Mouse (Mus musculus) lung, adult 2 months (tissue): Measurements from ENCODE around the gene Agtpbp1. TPM values are rescaled to one million over a fixed set of nuclear protein-coding genes. Genes with fewer than 3 reads are reported as not detected.

Experiments used
- DNase-seq: peaks from one replicate; pipeline ENCODE4 v3.0.0; 2022
- H3K4me1 ChIP-seq: fragments of 200-500 bp; 2 replicates; pipeline ENCODE4 v1.6.1; 2011; ENCODE audit warnings: low read length; ENCODE audit not compliant: control insufficient read depth, insufficient read depth
- H3K4me3 ChIP-seq: fragments of 200-500 bp; replicated peaks from 2 replicates; pipeline ENCODE3; 2011; ENCODE audit warnings: low read depth, mild to moderate bottlenecking, control low read depth, low read length; ENCODE audit errors: extremely low read depth
- CTCF ChIP-seq: fragments of 200-500 bp; IDR thresholded peaks from 2 replicates; pipeline ENCODE4 v1.5.1; 2011; ENCODE audit warnings: mild to moderate bottlenecking, low read length, control low read depth; ENCODE audit not compliant: insufficient read depth
- POLR2A ChIP-seq: fragments of 200-500 bp; IDR thresholded peaks from 2 replicates; pipeline ENCODE4 v1.6.1; 2011; ENCODE audit warnings: low read depth, mild to moderate bottlenecking, control low read depth, low read length, borderline replicate concordance; ENCODE audit errors: extremely low read depth
- WGBS: fragments of 180-500 bp; shearing (Covaris S2); methylation state at CpG from one replicate; pipeline ENCODE4 v1.1.7; 2018; 5-methylcytosine and 5-hydroxymethylcytosine counted together
- polyA plus RNA-seq: library from polyadenylated mRNA; depleted of rRNA; stranded (reverse); fragments of >200 nt; gene quantifications from 2 replicates; pipeline ENCODE4 v1.2.3, GENCODE M21; 2012

The Agtpbp1 gene
- polyA plus RNA-seq, 1 experiment, result 9.9 TPM

GRCm38 (mm10) chr13:59557185-59557985 lies 27.6 kb downstream of the Agtpbp1 start:
- Histone ChIP-seq H3K4me3 (peak overlapping the region; percentile 85), H3K4me1 (peaks cover 5% of the 10 kb centered on the region)
- peak; percentile 83 for DNase-seq
- 1% methylated on average over 68 of the region's 73 CpGs for WGBS
- TF ChIP-seq POLR2A (peak; percentile 55; the same call in 1 of the 2 replicates), CTCF (no peak)

DNA sequence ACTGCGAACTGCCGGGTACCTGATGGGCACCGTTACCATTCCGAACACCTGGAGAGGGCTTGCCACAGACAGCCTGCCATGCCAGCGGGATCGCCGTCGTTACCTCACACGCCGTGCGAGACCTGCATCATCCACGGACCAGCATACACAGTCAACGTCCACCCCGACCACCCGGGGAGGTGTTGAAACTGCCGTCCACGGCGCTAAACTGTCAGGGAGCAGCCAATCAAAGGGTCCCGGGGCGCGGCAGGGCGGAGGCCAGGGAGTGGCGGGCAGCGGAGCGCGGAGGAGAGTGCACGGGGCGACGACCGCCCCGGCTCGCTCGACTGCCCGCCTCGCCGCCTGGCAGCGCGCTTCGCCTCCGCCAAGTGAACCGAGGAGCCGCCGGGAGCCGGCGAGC lies 28.4 kb downstream of the Agtpbp1 start:
- DNase-seq, result peak; percentile 52
- peaks cover 5% of the 10 kb centered on the region for H3K4me1 ChIP-seq
- H3K4me3 ChIP-seq, result peak overlapping the region; percentile 85
- under 1% methylated on average over 32 of the region's 45 CpGs for WGBS
- TF ChIP-seq POLR2A (no peak), CTCF (no peak)

GRCm38 (mm10) chr13:59555613-59556192 lies 29.3 kb downstream of the Agtpbp1 start:
- no peak overlapping the region for H3K4me3 ChIP-seq
- peaks cover 5% of the 10 kb centered on the region for H3K4me1 ChIP-seq
- WGBS, result 69% methylated on average over 8 of the region's 8 CpGs
- TF ChIP-seq CTCF, result no peak
- no peak for TF ChIP-seq POLR2A
- DNase-seq, result no peak

DNA sequence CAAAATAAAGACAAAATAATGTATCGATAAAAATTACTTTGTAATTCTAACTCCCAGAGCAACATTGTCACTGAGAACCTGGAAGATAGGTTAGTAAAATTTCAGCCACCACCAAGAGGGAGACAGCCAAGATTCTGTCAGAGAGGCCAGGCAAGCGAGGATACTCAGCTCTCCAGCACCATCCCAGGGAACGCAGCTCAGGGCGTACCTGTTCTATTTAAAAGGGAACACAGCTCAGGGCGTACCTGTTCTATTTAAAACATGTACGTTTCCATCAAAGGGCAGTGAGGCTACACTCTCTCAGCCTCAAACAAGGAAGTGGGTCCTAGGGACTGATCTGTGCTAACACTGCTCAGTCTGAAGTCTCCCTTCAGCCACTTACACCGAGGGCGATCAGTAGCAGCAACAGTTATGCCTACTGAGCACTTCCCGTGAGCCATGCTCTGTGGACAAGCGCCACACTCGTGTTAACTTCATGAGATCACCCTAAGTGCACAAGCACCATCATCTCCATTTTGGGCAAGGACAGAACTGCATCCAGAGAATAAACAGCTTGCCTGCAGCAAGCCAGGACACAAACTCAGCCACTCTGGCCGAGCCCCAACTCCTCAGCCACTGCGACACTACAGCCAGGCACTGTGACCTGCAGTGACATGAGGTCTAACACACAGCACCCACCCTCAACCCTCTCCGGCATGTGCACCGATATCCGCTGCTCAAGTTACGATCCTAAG lies 30.1 kb downstream of the Agtpbp1 start:
- H3K4me3 ChIP-seq, result no peak overlapping the region
- DNase-seq, result no peak

GRCm38 (mm10) chr13:59552751-59553150 lies 32.3 kb downstream of the Agtpbp1 start:
- 60% methylated on average over 2 of the region's 2 CpGs for WGBS
- no peak for TF ChIP-seq POLR2A
- TF ChIP-seq CTCF, result no peak

More for the DNA sequence above, 30.1 kb downstream of the Agtpbp1 start:
- no peak for TF ChIP-seq CTCF
- no peak for TF ChIP-seq POLR2A
- peaks cover 5% of the 10 kb centered on the region for H3K4me1 ChIP-seq
- WGBS, result 59% methylated on average over 17 of the region's 17 CpGs

DNA sequence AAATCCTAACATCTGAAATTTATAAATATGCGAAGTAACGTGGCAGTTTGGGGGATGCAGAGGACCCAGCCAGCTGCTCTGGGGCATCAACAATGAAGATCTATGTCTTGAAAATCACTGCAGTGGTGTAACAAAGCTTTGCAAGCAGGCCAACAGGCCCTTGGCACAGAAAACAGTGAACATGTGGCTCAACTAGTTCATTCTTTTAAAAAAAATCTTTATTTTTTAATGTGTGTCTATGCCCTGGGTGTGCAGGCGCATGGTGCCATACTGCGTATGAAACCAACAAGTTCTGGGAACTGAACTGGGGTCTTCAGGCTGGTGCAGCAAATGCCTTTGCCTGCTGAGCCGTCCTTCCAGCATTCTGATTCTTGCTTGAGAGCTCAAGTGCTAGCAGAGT lies 32.7 kb downstream of the Agtpbp1 start:
- Histone ChIP-seq H3K4me1 (peaks cover 14% of the 10 kb centered on the region), H3K4me3 (no peak overlapping the region)
- TF ChIP-seq POLR2A (no peak), CTCF (no peak)
- 94% methylated on average over 5 of the region's 5 CpGs for WGBS
- no peak for DNase-seq

More at GRCm38 (mm10) chr13:59552751-59553150, 32.3 kb downstream of the Agtpbp1 start:
- Histone ChIP-seq H3K4me3 (no peak overlapping the region), H3K4me1 (peaks cover 9% of the 10 kb centered on the region)
- DNase-seq, result no peak

DNA sequence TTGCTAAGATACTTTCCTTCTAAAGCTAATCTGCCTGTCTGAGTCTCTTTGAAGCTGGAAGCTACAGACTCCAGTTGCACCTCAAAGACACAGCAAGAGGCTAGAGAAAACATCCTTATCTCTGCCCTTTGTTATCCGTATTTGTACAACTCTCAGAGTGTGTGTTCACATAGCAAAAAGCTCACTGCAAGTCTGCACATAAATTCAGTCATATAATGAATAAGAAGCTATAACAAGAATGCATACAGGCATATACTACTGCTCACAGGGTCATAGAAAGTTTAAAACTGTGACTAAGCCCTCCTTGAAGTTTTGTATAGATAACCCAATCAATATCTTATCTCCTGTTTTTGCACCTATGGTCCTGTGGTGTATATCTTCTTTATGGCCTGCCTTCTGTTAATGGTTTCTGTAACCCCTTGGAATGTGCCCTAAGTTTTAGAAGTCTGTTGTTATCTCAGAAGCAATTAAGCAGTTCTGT lies 35.7 kb downstream of the Agtpbp1 start:
- Histone ChIP-seq H3K4me1 (peaks cover 23% of the 10 kb centered on the region), H3K4me3 (no peak overlapping the region)
- TF ChIP-seq CTCF (no peak), POLR2A (no peak)
- WGBS, result 35% methylated on average over 1 of the region's 1 CpGs
- DNase-seq, result no peak

DNA sequence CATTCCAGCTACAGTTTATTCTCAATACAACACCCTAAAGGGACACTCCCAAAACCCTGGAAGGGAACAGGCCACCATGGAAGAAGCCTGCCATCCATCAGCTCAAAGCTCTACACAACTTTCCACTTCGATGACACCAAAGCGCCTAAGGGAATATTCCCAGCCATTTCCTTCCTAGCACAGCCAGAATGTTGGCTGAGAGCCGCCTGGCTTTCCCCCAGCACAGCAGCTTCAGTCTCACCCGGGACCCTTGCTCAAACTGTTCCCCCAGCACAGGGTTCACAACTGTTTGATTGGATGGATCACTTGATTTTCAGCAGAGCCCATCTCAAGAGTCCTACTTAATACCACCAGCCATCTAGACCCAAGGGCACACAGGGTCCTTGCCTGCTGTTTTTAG lies 37.3 kb downstream of the Agtpbp1 start:
- WGBS, result 37% methylated on average over 4 of the region's 4 CpGs
- DNase-seq, result no peak

GRCm38 (mm10) chr13:59547091-59547490 lies 37.9 kb downstream of the Agtpbp1 start:
- no peak for DNase-seq
- Histone ChIP-seq H3K4me1 (peaks cover 23% of the 10 kb centered on the region), H3K4me3 (no peak overlapping the region)
- 50% methylated on average over 2 of the region's 2 CpGs for WGBS
- TF ChIP-seq CTCF (no peak), POLR2A (no peak)

More for the DNA sequence above, 37.3 kb downstream of the Agtpbp1 start:
- Histone ChIP-seq H3K4me3 (no peak overlapping the region), H3K4me1 (peaks cover 23% of the 10 kb centered on the region)
- TF ChIP-seq CTCF, result no peak
- TF ChIP-seq POLR2A, result no peak

- no peak for TF ChIP-seq CTCF
- no peak for TF ChIP-seq POLR2A
- H3K4me3 ChIP-seq, result no peak overlapping the region
- peaks cover 15% of the 10 kb centered on the region for H3K4me1 ChIP-seq
- 92% methylated on average over 10 of the region's 10 CpGs for WGBS
- DNase-seq, result no peak
Measured at GRCm38 (mm10) chr13:59542411-59542810, 42.6 kb downstream of the Agtpbp1 start.
